Mouse (Mus musculus) neutrophil, adult 59 days (primary cell): ENCODE data around the gene Lrrc39. TPM values are rescaled to one million over a fixed set of nuclear protein-coding genes. Genes with fewer than 3 reads are reported as not detected.

ENCODE experiments used
- total RNA-seq, 2 experiments: library from RNA; stranded (reverse); gene quantifications; 1 replicate in 1 of 2; 2 replicates in 1 of 2; pipeline ENCODE4 v1.2.4; 2023

The Lrrc39 gene
- under 1 TPM in 1 of 2 experiments, not detected in 1; 0.20 TPM for total RNA-seq

DNA sequence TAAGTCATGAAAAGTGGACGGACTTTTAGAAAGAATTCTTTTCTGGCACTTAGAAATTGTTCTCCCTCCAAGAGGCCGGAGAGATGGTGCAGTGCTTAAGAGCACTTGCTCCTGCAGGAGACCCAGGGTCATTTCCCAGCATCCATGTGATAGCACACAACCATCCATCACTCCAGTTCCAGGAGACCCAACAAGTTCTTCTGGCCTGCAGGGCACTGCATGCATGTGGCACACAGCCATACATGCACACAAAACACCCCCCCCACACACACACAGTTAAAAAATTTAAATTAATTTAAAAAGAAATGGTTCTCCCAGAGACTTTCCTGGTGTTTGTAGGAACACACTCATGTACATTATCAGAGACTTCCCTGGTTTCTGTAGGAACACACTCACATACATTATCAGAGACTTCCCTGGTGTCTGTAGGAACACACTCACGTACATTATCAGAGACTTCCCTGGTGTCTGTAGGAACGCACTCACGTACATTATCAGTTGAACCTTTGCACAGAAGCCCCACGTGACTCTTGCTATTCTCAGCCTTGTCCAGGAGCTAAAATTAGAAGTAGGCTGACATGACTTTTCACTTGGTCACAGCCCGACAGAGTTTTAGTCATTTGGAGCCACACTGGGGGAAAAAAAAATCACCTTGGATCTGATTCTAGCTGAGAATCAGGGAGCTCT is at the start of gene Lrrc39:
TSS of gene Lrrc39 (plus strand) at position 566 of the 687 bp plus-strand sequence.

DNA sequence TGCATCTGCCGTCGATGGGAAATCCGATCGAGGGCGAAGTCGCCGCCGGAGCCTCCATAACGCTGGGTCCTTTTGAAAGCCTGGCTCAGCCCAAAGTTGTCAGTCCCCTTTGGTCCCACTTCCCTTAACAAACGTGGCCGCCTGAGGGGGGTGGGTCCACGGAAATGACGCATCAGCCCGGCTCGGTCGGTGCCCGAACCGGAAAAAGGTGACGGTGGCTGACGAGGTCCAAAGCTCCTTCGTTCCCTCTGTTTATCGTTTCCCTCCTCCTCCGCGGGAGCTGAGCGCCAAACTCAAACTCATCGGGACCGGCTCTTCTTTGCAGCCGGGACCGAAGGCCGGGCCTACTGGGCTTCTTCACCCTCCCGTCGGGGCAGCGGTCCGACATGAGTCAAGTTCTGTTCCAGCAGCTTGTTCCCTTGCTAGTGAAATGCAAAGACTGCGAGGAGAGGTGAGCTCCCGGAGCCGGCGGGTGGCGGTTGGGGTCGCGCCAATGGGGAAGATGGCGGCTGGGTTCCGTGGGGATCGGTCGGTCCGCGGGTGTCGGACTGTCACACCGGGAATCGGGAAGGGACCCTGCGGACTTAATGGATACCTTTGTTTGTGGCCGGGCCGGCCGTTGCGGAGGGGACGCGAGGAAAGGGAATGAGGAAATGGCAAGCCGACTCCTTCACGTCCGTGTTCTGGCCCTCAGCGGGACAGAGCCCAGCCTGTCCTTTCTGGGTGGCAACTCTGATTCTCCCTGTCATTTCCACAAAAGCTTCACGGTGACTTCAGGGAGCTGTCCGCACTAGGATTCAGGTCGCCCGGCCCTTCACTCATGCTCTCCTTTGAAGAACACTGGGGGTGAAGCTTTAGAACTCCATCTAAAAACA is 32.2 kb downstream of the Lrrc39 start, which contains the start of gene Sass6:
TSS of gene Sass6 (plus strand) at position 255 of the 875 bp plus-strand sequence.

DNA sequence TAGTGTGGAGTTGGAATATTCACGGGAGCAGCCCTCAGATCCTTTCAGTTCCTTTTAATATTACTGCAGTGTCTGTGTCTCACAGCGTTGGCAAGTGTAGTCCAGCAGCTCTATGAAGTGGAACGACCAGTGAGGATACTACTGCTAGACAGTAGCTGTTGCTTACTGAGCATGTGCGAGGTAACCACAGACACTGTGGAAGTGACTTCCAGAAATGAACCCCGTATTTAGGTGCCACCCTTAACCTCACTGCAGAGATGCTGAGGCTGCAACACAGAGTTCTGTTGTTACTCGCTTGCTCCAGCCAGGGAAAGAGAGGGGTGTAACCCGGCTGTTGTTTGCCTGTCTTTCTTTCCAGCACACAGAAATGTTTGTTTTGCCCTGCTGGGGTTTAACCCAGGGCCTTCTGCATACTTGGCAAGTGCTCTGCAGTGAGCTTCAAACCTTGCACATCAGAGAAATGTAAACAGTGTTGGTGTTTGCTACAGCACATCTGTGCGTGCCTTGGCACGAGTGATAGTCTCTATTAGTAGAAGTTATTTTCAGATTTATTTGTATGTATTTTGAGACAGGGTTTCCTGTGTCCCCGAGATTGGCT is 51.6 kb downstream of the Lrrc39 start, which contains the start of gene Trmt13:
TSS of gene Trmt13 (minus strand) at position 293 of the 598 bp plus-strand sequence.

Other genes with a start within 250 kb of the Lrrc39 start
- gene Cdc14a, start 138.9 kb upstream of the Lrrc39 start, total RNA-seq, result 10 to 100 TPM; 39.0 to 45.1 TPM
- gene Rtca, start 54.8 kb upstream of the Lrrc39 start, total RNA-seq, result 10 to 100 TPM; 18.0 to 19.7 TPM
- 1 to 10 TPM; 4.8 to 7.3 TPM for gene Dbt, start 49.9 kb upstream of the Lrrc39 start, total RNA-seq
- 10 to 100 TPM; 19.6 to 21.1 TPM for gene Sass6, start 32.0 kb downstream of the Lrrc39 start, total RNA-seq
- 10 to 100 TPM; 17.9 to 18.3 TPM for gene Trmt13, start 51.6 kb downstream of the Lrrc39 start, total RNA-seq
- gene Mfsd14a, start 99.7 kb downstream of the Lrrc39 start, total RNA-seq, result 10 to 100 TPM; 77.1 to 79.8 TPM
- gene Gm43191, start 118.3 kb downstream of the Lrrc39 start, total RNA-seq, result not detected
- 10 to 100 TPM; 23.5 to 27.1 TPM for gene Slc35a3, start 149.9 kb downstream of the Lrrc39 start, total RNA-seq
- gene Agl, start 245.2 kb downstream of the Lrrc39 start, total RNA-seq, result 10 to 100 TPM; 44.6 to 48.4 TPM